11 mouse cellular contexts compared by ENCODE assay signal in genomic region chr11:119587112-119587511, GRCm38 (mm10). TPM values are rescaled to one million over a fixed set of nuclear protein-coding genes. Genes with fewer than 3 reads are reported as not detected.
"Had no signal": no experiment of that assay in that cellular context is flagged by ENCODE, and none has a peak within 500 bp of the region (broad histone marks: within the 10 kb centered on the region; RNA-seq: fewer than 3 reads in every experiment).

No protein-coding gene starts in this region.

- H3K9ac ChIP-seq: liver, embryonic 15.5 days; midbrain, embryonic 13.5 days had no signal

- H3K4me2 ChIP-seq: liver, embryonic 11.5 days; liver, embryonic 15.5 days; midbrain, embryonic 13.5 days had no signal

- H3K36me3 ChIP-seq: liver, embryonic 15.5 days; midbrain, embryonic 13.5 days had no signal

- ATAC-seq: intestine, embryonic 16.5 days; lung, postnatal 0 days; midbrain, embryonic 13.5 days had no signal

- DNase-seq: kidney, adult 8-10 months; kidney, postnatal 25 days; lung, adult 2 months; lung, postnatal 36 days had no signal

- H3K27ac ChIP-seq: liver, embryonic 15.5 days; midbrain, embryonic 13.5 days; stomach, postnatal 0 days had no signal

- H3K27me3 ChIP-seq: midbrain, embryonic 13.5 days had no signal

- H3K4me3 ChIP-seq: liver, embryonic 15.5 days; midbrain, embryonic 13.5 days had no signal

- H3K4me1 ChIP-seq: liver, embryonic 15.5 days had no signal

- H3K9me3 ChIP-seq: liver, embryonic 15.5 days; midbrain, embryonic 13.5 days had no signal

RNA-seq across cellular contexts. Expression of gene Nptx1, which starts 39.6 kb away (rescaled TPM):
- total RNA-seq: megakaryocyte progenitor cell, adult 5-6 weeks had no signal
- polyA plus RNA-seq: liver, embryonic 15.5 days had no signal
